ENCODE assay signal across 11 mouse cellular contexts in genomic region chr4:31617572-31617971, GRCm38 (mm10).
"Had no signal": no experiment of that assay in that cellular context is flagged by ENCODE, and none has a peak within 500 bp of the region (broad histone marks: within the 10 kb centered on the region; RNA-seq: fewer than 3 reads in every experiment).

No protein-coding gene starts in this region.

- H3K4me2 ChIP-seq: liver, embryonic 12.5 days; lung, embryonic 14.5 days; midbrain, embryonic 12.5 days had no signal

- H3K27ac ChIP-seq: layer of hippocampus, adult 2 months; liver, embryonic 12.5 days; midbrain, embryonic 12.5 days had no signal

- DNase-seq: kidney, adult 2 months; kidney, postnatal 36 days; left cerebral cortex, postnatal 4 days; lung, embryonic 14.5 days; lung, postnatal 10 days; lung, postnatal 4 days; right cerebral cortex, postnatal 14 days; thymus, postnatal 36 days had no signal

- H3K9me3 ChIP-seq: liver, embryonic 12.5 days; midbrain, embryonic 12.5 days had no signal

- H3K4me1 ChIP-seq: liver, embryonic 12.5 days had no signal

- H3K9ac ChIP-seq: liver, embryonic 12.5 days; lung, embryonic 14.5 days; midbrain, embryonic 12.5 days had no signal

- H3K27me3 ChIP-seq: liver, embryonic 12.5 days had no signal

- H3K4me3 ChIP-seq: layer of hippocampus, adult 2 months; liver, embryonic 12.5 days; midbrain, embryonic 12.5 days had no signal

- ATAC-seq: liver, embryonic 12.5 days had no signal

- H3K36me3 ChIP-seq: liver, embryonic 12.5 days; midbrain, embryonic 12.5 days had no signal
